Mouse (Mus musculus) stomach, postnatal 0 days (tissue): ENCODE measurements around the gene Gramd1a.

Experiments used
- CTCF ChIP-seq: IDR thresholded peaks from 2 replicates; pipeline ENCODE4 v1.5.1; 2016; ENCODE audit warnings: antibody characterized with exemption, low read depth, mild to moderate bottlenecking, moderate library complexity
- EP300 ChIP-seq: optimal IDR thresholded peaks from 2 replicates; pipeline ENCODE3; 2016; ENCODE audit warnings: antibody characterized with exemption

- TF ChIP-seq CTCF: peak; percentile 10; the same call in 1 of the 2 replicates
- no peak for TF ChIP-seq EP300
Observed at GRCm38 (mm10) chr7:31168412-31168811, 12.7 kb upstream of the Gramd1a start.
